Mouse (Mus musculus) megakaryocyte progenitor cell, adult 5-6 weeks (primary cell): ENCODE results near the gene Tlk2. TPM values are rescaled to one million over a fixed set of nuclear protein-coding genes. Genes with fewer than 3 reads are reported as not detected.

Experiments
- ATAC-seq: replicated peaks from 2 replicates; pipeline ENCODE4 v1.8.0; 2016; ENCODE audit warnings: mild to moderate bottlenecking, moderate TSS enrichment, inconsistent platforms; ENCODE audit not compliant: poor library complexity
- total RNA-seq, 2 experiments: library from RNA; stranded (forward) in 1 of 2; stranded (reverse) in 1 of 2; fragments of 157-497, 149-512 nt in 1 of 2; fragments of 200-1000 nt in 1 of 2; gene quantifications; 2 replicates each; pipeline versions ENCODE4 v1.2.3 to v1.2.4; 2015 to 2017

Tlk2 gene
- total RNA-seq, 2 experiments from 2014 or later: 53.0 to 58.3 TPM

DNA sequence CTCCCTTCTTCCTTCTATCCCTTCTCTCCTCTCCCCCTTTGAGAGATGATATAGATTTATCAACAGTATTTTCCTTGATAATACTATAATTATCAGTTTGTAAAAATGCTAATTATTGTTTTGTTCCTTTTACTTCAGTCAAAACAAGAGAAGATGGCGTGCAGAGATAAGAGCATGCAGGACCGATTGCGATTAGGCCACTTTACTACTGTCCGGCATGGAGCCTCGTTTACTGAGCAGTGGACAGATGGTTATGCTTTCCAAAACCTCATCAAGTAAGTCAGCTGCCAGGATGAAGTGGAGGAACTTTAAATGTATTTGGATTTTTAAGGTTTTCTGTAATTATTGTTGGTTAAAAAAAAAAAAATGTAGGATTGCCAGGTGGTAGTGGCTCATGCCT is 68.7 kb downstream of the Tlk2 start:
- no peak for ATAC-seq

DNA sequence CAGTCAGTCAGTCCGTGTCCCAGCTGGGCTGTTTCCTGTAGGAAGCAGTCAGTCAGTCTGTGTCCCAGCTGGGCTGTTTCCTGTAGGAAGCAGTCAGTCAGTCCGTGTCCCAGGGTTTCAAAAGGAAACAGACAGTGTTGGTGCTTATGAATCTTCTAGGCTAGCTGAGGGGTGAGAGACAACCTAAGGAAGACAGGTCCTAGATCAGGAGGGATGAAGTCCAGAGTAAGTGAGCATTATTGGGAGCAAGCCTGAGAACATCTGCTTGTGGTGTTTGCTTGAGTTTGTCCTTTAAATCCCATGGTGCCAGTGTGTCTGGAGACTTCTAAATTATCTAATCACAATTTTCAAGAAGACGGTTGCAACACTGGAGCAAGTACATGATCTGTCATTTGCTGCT is 81.1 kb downstream of the Tlk2 start:
- ATAC-seq: no peak

DNA sequence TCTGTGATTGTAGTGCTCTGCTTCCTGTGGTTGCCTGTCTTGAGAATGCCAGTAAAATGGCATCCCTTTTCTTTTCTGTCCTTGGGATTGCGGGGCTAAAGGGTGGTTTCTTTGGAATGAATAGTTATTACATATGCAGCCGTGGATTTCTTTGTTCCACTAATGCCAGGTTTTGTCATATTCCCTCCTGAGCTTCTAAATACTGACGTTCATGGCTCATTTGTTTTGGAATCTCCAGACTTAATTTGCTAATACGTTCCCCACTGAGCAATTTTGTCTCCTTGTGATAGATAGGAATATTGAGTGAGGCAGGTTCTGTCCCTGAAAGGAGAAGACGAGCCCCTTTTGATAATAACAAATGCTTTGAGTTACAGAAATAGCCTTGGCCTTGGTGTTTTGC is 82.5 kb downstream of the Tlk2 start:
- ATAC-seq: no peak

DNA sequence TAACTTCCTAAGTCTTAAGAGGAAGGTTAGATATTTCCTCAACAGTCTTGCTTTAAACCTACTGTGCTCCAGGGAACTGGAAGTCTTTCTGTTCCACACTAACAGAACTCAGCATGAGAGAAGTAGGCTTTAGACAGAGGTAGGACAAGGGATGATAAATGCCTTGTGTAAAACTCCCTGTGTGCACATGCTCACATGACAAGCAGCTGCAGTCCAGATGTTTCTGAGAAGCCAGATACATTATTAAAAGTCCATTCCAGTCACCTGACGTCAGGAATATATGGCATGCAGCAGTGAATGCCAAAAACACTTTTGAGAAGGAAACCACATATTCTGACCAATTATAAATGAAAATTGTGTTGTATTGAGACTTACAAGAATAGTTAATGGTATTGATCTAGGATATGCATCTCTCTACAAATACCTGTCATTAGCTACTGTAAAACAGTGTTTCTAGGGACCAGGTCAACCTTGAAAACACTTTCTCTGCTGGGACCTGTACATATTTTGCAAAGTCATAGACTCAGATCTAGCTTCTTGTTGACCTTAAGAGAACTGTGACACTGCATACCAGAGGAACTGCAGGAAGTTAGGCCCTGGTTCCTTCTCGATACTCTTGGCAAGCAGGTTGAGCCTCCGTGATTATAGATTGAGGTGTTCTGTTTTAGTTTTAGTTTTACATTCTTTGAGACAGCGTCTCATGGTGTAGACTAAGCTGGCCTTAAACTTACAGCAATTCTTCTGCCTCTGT is 83.2 kb downstream of the Tlk2 start:
- no peak for ATAC-seq

DNA sequence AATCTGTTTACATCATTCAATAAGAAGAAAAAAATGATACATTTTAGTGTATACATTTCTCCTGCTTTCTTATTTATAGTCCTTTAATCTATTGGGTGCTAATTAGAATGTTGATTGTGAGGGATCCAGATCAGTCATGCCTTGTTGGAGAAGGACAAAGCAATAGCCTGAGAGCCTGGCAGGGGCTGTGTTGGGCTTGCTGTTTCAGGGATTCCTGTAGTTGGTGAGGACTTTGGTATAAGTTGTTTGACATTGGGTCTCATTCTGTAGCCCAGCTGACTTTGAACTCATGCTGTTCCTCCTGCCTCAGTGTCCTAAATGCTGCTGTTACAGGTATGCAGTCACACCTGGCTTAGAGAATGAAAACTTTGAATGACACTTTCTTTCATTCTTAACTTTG is 85.9 kb downstream of the Tlk2 start:
- ATAC-seq: no peak

DNA sequence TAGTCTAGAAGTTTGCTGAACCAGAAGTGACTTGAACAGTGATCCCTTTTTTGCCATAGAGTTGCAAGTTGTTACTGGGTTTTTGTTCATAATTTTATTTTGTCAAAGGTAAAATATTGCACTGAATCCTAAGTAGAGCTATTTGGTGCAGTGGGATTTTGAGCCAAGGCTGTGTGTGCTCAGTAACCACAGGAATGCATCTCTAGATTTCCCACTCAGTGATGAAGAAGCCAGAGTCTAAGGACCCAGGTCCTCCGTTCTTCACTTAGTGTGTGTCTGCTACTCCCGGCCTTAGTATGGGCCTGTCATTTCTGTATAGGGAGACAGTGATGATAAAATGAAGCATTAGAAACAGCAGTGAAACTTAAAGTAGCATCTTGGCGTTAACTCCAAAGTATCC is 86.4 kb downstream of the Tlk2 start:
- ATAC-seq: no peak

DNA sequence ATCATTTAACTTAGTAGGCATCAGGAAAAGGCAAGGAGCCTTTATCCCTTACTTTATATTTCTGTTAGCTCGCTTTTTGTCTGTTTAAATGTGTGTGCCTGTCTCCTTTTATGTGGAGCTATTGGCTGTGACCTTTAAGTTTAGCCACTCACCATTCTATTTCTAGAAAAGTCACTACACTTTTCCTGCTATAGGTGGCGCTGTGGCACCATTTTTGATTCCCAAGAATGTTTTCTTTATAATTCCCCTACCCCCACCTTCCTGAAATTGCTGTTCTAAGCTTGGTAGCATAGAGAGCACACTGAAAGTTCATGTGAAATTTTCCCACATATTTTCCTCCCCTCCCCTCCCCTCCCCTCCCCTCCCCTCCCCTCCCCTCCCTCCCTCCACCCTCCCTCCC is 91.5 kb downstream of the Tlk2 start:
- ATAC-seq: peak; percentile 73

DNA sequence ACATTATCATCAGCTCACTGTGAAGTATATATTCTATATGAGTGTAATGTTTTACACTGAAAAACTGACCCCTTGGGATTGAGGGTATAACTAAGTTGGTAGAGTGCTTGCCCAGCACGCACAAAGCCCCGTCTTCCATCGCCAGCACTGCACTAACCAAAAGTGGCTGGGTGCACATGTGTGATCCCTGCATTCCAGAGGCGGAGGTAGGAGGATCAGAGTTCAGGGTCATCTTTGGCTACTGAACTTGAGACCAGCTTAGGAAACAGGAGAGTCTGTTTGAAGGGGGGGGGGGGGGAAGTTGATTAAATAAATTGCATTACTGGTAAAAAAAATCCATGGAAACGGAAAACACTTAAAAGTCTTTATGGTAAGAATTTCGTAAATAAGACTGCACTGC is 101.8 kb downstream of the Tlk2 start:
- ATAC-seq: no peak

DNA sequence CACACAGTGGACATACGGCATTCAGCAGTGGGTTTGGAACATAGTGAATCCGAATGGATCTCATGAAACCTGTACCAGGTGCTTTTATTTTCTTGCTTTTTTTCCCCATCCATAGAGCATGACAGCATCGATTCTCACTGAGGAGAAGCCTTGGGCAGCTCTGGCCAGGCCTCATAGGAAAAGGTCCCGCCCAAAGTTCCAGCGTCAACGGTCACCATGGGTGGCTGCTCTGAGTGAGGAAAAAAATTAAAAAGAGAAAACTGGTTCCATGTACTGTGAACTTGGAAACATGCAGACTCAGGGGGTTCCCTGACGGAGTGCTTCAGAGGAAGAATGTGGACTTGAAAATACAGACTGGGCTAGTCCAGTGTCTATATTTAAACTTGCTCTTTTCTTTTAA is 102.7 kb downstream of the Tlk2 start:
- no peak for ATAC-seq

DNA sequence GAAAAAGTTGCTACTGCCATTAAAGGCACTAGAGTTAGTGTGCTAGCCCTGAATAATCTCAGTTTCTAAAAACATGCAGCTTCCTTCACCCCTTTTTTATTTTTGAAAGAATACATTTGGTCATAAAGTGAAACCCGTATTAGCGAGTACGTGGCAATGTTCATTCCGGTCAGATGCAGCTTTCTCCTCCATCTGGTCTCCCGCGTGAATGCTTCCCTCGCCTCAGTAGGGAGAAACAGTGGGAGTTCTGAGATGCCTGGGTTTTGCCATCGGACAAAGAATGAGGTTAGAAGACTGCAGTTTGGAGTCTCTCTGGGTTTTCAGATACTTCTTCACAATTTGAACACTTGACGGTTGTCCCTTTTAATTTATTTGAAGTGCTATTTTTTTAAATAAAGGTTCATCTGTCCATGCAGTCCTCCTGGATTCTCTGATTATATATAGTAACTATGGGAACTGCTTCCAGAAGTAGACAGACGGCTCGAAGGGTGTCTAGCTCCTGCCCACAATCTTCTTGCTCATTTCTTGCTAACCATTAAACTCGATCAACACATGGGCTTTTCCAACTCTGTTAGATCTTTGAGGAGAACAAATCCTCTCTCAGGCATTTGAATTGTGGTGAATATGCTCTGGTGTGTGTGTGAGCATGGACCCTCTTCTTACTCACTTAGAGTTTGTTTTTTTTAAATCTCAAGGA is 103.3 kb downstream of the Tlk2 start:
- ATAC-seq: no peak

DNA sequence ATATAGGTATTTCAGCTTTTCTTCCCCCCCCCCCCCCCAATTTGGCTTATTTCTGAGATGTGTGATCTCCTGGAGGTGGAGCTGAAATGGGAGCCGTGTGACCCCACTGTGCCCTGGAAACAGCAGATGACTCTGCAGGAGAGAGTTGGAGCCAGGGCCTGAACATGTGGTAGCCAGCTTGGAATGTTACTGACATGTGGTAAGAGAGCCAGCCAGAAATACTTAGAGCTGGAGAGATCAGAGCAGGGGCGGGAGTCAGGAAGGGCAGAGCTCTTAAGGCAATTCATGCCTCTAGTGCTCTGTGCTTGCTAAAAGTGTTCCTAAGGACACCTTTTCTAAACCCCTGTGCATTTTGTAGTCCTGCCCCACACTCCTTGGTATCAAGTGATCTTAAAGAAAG is 103.9 kb downstream of the Tlk2 start:
- no peak for ATAC-seq

DNA sequence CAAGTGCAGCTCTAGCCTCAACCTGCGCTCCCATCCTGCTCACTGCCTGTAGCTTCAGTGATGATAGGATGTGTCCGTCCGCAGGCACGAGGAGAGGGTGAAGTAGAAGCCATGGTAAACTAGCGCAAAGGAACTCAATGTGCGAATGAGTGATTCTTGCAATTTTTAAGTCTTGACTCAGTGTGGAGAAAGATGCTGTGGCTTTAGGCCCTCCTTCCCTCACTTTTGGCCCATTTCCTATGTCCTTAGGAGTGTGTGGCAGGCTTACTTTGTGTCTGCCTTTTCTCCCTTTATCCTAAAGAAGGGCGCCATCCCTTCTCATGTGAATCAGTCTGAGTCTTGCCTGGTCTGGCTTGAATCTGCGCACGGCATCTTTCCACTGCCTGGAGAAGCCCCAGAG is 104.4 kb downstream of the Tlk2 start:
- ATAC-seq: no peak

DNA sequence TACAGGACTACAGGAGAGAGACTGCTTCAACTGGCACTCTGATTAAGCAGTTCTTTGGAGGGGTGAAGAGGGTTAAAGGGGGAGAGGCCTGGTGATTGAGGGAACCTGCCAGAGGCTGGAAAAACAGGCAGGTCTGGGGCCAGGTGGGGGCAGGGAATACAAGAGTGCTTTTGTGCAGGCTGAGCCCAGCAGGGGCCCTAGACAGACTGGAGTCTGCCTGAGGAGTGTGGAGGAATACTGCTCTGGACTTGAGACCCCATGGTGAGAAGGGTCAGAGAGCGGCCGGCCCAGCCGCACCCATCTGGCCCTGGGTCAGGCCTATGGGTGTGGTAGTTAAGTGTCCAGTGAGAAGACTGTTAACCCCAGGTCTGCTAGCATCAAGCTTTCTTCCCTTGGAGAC is 107.1 kb downstream of the Tlk2 start:
- ATAC-seq: no peak

DNA sequence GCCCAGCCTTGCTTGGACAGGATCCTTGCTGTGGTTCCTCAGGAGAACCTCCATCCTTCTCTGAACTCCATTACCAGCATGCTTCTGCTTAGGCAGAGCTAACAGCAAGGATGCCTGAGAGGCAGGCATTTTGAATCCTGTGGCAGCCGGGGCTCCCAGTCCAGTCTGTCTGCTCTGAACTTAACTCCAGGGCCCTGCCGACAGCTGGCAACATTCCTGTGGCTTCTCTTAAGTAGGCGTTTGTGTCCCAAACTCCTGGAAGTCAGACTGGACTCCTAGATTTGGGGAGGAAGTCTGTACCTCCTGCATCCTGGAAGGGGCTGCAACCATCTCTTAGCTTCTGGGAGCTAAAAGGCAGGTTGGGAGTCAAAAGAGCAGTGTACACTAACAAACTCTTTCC is 110.8 kb downstream of the Tlk2 start:
- ATAC-seq: no peak

DNA sequence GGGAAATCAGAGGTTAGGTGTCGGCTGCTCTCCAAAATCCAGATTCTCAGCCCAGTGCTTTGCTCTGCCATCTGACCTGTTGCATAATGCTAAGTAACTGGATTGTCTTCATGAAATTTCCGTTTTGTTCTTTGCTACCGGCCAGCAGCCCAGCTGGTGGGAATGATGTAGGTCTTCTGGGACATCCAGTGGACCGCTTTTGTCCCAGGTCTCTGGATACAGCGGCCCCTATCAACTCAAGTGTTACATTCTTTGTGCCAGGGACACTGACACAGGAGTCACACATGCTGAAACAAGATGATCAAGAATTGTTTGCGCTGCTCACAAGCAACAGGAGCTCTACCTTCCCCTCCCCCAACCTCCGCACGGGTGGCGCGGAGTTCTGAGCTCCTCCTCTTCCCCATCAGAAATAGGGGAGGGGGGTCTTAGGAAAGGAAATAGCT is 113.1 kb downstream of the Tlk2 start:
- no peak for ATAC-seq

DNA sequence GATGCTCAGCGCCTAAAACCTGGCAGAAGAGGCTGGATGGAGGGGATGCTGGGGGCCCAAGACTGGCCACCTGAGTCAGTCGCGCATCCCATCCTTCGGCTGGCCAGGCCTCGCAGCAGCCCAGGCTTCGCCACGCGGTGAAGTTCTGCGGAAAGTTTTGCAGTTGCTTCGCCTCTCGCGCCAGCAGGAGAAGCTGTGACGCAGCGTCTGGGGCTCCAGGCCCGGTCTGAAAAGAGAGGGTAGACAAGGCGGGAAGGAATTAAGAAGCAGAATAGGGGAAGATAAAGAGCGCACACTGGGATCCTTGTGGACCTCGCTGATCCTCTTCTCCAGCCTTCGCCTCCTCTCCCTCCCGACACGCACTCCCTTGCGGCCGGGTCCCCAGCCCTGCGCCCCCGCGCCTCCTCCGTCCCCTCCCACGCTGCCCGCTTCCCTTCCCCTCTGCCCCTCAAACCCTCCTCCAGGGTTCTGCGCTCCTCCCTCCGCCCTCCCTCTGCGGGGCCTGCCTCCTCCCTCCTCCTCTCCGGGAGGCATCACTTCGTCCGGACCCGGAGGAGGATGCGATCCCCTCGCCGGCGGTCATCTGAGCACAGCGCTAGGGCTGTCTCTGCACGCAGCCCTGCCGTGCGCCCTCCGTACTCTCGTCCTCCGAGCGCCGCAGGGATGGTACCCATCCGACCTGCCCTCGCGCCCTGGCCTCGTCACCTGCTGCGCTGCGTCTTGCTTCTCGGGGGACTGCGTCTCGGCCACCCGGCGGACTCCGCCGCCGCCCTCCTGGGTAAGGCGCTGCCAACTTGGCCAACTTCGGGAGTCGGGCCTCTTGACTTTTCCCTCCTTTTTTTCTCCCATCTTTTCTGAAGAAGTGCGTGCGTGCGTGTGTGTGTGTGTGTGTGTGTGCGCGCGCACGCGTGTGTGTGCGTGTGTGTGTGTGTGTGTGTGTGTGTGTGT is 113.8 kb downstream of the Tlk2 start, which contains the start of gene Mrc2:
TSS of gene Mrc2 (plus strand) at position 520 of the 948 bp plus-strand sequence.
- ATAC-seq: peak; percentile 41

DNA sequence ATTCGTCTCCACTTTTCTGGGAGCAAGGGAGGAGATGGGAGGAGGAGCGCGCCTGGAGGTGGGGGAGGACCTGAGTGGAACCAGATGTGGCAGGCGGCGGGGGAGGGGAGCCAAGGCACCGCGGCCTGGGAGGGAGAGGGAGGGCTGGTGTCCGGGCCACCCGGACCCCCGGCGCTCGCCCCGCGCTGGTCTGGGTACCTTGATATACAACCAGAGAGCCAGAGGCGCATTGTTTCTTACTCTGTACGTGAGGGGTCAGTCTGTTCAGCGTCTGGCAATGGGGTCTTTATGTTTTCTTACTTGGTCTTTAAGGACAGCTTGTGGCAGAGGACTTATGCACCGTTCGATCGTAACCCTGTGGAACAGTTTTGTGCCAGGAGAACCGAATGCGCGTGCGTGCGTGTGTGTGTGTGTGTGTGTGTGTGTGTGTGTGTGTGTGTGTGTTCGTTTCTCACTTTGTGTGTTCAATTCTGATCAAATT is 114.5 kb downstream of the Tlk2 start:
- no peak for ATAC-seq

DNA sequence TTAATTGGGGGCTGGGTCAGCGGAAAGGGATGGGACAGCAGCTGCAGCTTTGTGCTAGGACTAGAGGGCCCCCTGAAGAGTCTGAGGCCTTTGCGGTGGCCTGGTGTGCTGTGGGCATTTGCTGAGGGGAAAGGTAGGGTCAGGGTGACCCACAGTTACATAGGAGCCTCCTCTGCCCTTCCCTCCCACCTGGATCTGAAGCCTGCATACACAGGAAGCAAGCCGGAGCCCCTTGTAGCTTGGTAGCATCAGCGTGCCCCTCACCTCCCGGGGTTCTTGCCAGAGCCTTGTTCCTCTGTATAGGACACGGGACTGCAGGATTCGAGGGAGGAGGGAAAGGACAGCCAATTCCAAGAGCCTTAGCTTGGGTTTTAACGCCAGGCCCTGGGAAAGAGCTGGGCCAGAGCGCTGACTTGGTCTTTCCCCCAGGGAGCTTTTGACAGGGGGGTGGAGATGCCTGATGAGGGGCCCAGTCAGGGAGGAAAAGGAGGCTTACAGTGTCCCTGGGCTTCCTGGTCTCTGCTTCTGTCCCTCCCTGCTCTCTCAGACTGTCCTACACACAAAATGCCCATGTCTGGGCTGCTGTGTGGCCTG is 115.4 kb downstream of the Tlk2 start:
- ATAC-seq: no peak

DNA sequence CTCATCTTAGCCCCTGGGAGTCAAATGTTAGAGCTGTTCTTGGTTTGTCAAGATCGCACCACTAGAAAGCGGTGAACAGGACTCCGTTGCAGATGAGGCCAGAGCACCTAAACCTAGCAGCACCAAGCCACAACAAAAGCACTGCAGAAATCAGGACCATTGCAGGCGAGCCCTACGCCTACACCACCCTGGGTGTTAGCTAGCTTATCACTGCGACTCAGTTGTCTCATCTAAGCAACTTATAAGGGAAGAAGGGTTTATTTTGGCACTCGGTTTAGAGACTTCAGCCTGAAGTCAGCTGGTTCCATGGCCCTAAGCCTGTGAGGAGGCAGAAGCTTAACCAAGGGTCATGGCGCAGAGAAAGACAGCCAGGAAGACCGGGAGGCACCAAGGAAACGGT is 117.5 kb downstream of the Tlk2 start:
- no peak for ATAC-seq

DNA sequence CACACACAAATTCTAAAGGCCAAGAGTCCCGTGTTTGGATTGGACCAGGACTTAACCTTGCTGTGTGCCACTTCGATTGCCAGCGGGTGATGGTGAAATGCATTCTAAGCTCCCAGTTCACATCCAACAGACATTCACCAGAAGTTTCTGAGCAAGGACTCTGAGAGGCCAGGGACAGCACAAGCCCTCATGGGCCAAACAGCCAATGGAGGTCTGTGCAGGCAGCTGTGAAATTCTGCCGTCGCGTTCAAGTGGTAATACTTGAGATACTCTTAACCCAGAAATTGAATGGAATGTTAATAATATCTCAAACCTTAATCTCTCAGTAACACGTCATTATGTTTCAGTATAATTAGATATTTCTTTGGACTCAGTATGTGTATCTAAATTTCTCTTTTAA is 131.6 kb downstream of the Tlk2 start:
- no peak for ATAC-seq
